ENCODE assay signal across 13 mouse cellular contexts in genomic region chrX:166162773-166163172, GRCm38 (mm10). TPM values are rescaled to one million over a fixed set of nuclear protein-coding genes. Genes with fewer than 3 reads are reported as not detected.
DNase-seq lines count a peak whose midpoint lies in the region; ATAC-seq and TF ChIP-seq lines count a peak whose summit lies in the region.
"Had no signal": no experiment of that assay in that cellular context is flagged by ENCODE, and none has a peak within 500 bp of the region (broad histone marks: within the 10 kb centered on the region; RNA-seq: fewer than 3 reads in every experiment).

No protein-coding gene starts in this region.

- no peak overlapping the region for H3K27ac ChIP-seq in intestine, postnatal 0 days (ENCODE audit: low read depth, low read length)
- no peak overlapping the region for H3K27ac ChIP-seq in intestine, embryonic 16.5 days (ENCODE audit: low read length)
- H3K27ac ChIP-seq in midbrain, embryonic 15.5 days: no peak overlapping the region
- H3K27ac ChIP-seq in midbrain, embryonic 13.5 days: no peak overlapping the region
- H3K27ac ChIP-seq in stomach, postnatal 0 days (replicated peaks): no peak overlapping the region
- H3K27ac ChIP-seq: heart, embryonic 15.5 days; intestine, embryonic 15.5 days; liver, embryonic 15.5 days had no signal

- peak; percentile 19 for DNase-seq in adipocyte (ENCODE audit: low spot score)
- DNase-seq in stomach, postnatal 0 days (ENCODE audit: low spot score): no peak
- no peak for DNase-seq in layer of hippocampus, adult 8-10 months (ENCODE audit: low spot score in 2 of 2)
- DNase-seq: adrenal gland, postnatal 10 days; cerebellum, adult 11-12 months; layer of hippocampus, postnatal 36 days had no signal

- H3K4me3 ChIP-seq in intestine, postnatal 0 days (ENCODE audit: low read depth, low read length): no peak overlapping the region
- no peak overlapping the region for H3K4me3 ChIP-seq in intestine, embryonic 16.5 days (ENCODE audit: low read length)
- no peak overlapping the region for H3K4me3 ChIP-seq in midbrain, embryonic 15.5 days
- no peak overlapping the region for H3K4me3 ChIP-seq in midbrain, embryonic 13.5 days (replicated peaks)
- H3K4me3 ChIP-seq in stomach, postnatal 0 days (ENCODE audit: low read depth, low read length): no peak overlapping the region
- H3K4me3 ChIP-seq: heart, embryonic 15.5 days; intestine, embryonic 15.5 days; liver, embryonic 15.5 days had no signal

- no peaks in the 10 kb centered on the region for H3K27me3 ChIP-seq in intestine, postnatal 0 days (replicated peaks; ENCODE audit: control insufficient read depth, insufficient read depth, low read length)
- H3K27me3 ChIP-seq in intestine, embryonic 16.5 days (replicated peaks; ENCODE audit: control insufficient read depth, insufficient read depth, low read length): no peaks in the 10 kb centered on the region
- H3K27me3 ChIP-seq in midbrain, embryonic 15.5 days (replicated peaks): no peaks in the 10 kb centered on the region
- peaks cover 5% of the 10 kb centered on the region; the same call in 1 of the 2 replicates for H3K27me3 ChIP-seq in midbrain, embryonic 13.5 days
- no peaks in the 10 kb centered on the region for H3K27me3 ChIP-seq in stomach, postnatal 0 days (ENCODE audit: control insufficient read depth, insufficient read depth, low read length)
- H3K27me3 ChIP-seq: heart, embryonic 15.5 days; intestine, embryonic 15.5 days; liver, embryonic 15.5 days had no signal

- H3K9me3 ChIP-seq in intestine, postnatal 0 days (ENCODE audit: control insufficient read depth): no peaks in the 10 kb centered on the region
- no peaks in the 10 kb centered on the region for H3K9me3 ChIP-seq in intestine, embryonic 16.5 days (ENCODE audit: control insufficient read depth, low read length)
- no peaks in the 10 kb centered on the region for H3K9me3 ChIP-seq in midbrain, embryonic 15.5 days
- H3K9me3 ChIP-seq in midbrain, embryonic 13.5 days: no peaks in the 10 kb centered on the region
- no peaks in the 10 kb centered on the region for H3K9me3 ChIP-seq in stomach, postnatal 0 days (ENCODE audit: control insufficient read depth, low read length)
- H3K9me3 ChIP-seq: heart, embryonic 15.5 days; intestine, embryonic 15.5 days; liver, embryonic 15.5 days had no signal

- no peak for ATAC-seq in intestine, postnatal 0 days
- no peak for ATAC-seq in intestine, embryonic 16.5 days
- peak; percentile 30; the same call in 1 of the 2 replicates for ATAC-seq in midbrain, embryonic 15.5 days (replicated peaks)
- no peak for ATAC-seq in midbrain, embryonic 13.5 days
- ATAC-seq in stomach, postnatal 0 days (ENCODE audit: low FRiP score, low TSS enrichment): no peak
- ATAC-seq: intestine, embryonic 15.5 days had no signal

- peak; percentile 62 for TF ChIP-seq CTCF in intestine, postnatal 0 days (IDR thresholded peaks at IDR 0.05; ENCODE audit: low read depth)
- TF ChIP-seq CTCF in stomach, postnatal 0 days (IDR thresholded peaks at IDR 0.05; ENCODE audit: low read depth): peak; percentile 70

- TF ChIP-seq EP300 in stomach, postnatal 0 days (optimal IDR thresholded peaks at IDR 0.05): no peak

- no peak overlapping the region for H3K9ac ChIP-seq in intestine, postnatal 0 days (ENCODE audit: low read depth, low read length)
- no peak overlapping the region for H3K9ac ChIP-seq in intestine, embryonic 16.5 days (ENCODE audit: low read depth, low read length)
- no peak overlapping the region for H3K9ac ChIP-seq in midbrain, embryonic 15.5 days
- H3K9ac ChIP-seq in midbrain, embryonic 13.5 days (replicated peaks): no peak overlapping the region
- no peak overlapping the region for H3K9ac ChIP-seq in stomach, postnatal 0 days (ENCODE audit: low read length)
- H3K9ac ChIP-seq: heart, embryonic 15.5 days; intestine, embryonic 15.5 days; liver, embryonic 15.5 days had no signal

- 57% methylated on average over 4 of the region's 4 CpGs for WGBS in intestine, postnatal 0 days
- 57% methylated on average over 4 of the region's 4 CpGs for WGBS in intestine, embryonic 16.5 days
- 55% methylated on average over 4 of the region's 4 CpGs for WGBS in midbrain, embryonic 15.5 days
- 63% methylated on average over 4 of the region's 4 CpGs for WGBS in midbrain, embryonic 13.5 days
- WGBS in stomach, postnatal 0 days: 43% methylated on average over 4 of the region's 4 CpGs

- no peaks in the 10 kb centered on the region for H3K36me3 ChIP-seq in intestine, postnatal 0 days (ENCODE audit: control insufficient read depth, insufficient read depth)
- H3K36me3 ChIP-seq in intestine, embryonic 16.5 days (ENCODE audit: control insufficient read depth, insufficient read depth, low read length): no peaks in the 10 kb centered on the region
- no peaks in the 10 kb centered on the region for H3K36me3 ChIP-seq in midbrain, embryonic 15.5 days (replicated peaks)
- no peaks in the 10 kb centered on the region for H3K36me3 ChIP-seq in midbrain, embryonic 13.5 days
- no peaks in the 10 kb centered on the region for H3K36me3 ChIP-seq in stomach, postnatal 0 days (ENCODE audit: control insufficient read depth, insufficient read depth, low read length)
- H3K36me3 ChIP-seq: heart, embryonic 15.5 days; intestine, embryonic 15.5 days; liver, embryonic 15.5 days had no signal

- H3K4me2 ChIP-seq in intestine, postnatal 0 days (replicated peaks; ENCODE audit: low read depth): no peak overlapping the region
- H3K4me2 ChIP-seq in intestine, embryonic 16.5 days (ENCODE audit: low read depth, low read length): no peak overlapping the region
- H3K4me2 ChIP-seq in midbrain, embryonic 15.5 days: no peak overlapping the region
- no peak overlapping the region for H3K4me2 ChIP-seq in midbrain, embryonic 13.5 days (replicated peaks)
- no peak overlapping the region for H3K4me2 ChIP-seq in stomach, postnatal 0 days (replicated peaks; ENCODE audit: low read depth)
- H3K4me2 ChIP-seq: heart, embryonic 15.5 days; intestine, embryonic 15.5 days; liver, embryonic 15.5 days had no signal

- H3K4me1 ChIP-seq in intestine, postnatal 0 days (replicated peaks; ENCODE audit: control insufficient read depth, insufficient read depth, low read length): no peaks in the 10 kb centered on the region
- no peaks in the 10 kb centered on the region for H3K4me1 ChIP-seq in intestine, embryonic 16.5 days (ENCODE audit: control insufficient read depth, insufficient read depth, low read length)
- no peaks in the 10 kb centered on the region for H3K4me1 ChIP-seq in midbrain, embryonic 15.5 days
- no peaks in the 10 kb centered on the region for H3K4me1 ChIP-seq in midbrain, embryonic 13.5 days (replicated peaks)
- no peaks in the 10 kb centered on the region for H3K4me1 ChIP-seq in stomach, postnatal 0 days (replicated peaks; ENCODE audit: control insufficient read depth, insufficient read depth)
- H3K4me1 ChIP-seq: heart, embryonic 15.5 days; intestine, embryonic 15.5 days had no signal

RNA-seq across cellular contexts. Expression of gene Gemin8, which starts 7.5 kb away (rescaled TPM):
- 2.3 and 2.4 TPM in 2 replicates for polyA plus RNA-seq in intestine, postnatal 0 days (2015; fragmentation: Nextera tagmentation; extraction: Ambion mirVana)
- polyA plus RNA-seq in intestine, embryonic 16.5 days (2015; fragmentation: Nextera tagmentation; extraction: Ambion mirVana): 5.0 and 7.0 TPM in 2 replicates
- 7.4 and 8.4 TPM in 2 replicates for polyA plus RNA-seq in midbrain, embryonic 15.5 days (2015; fragmentation: Nextera tagmentation; extraction: Ambion mirVana)
- 7.6 and 10.9 TPM in 2 replicates for polyA plus RNA-seq in midbrain, embryonic 13.5 days (2015; fragmentation: Nextera tagmentation; extraction: Ambion mirVana)
- 4.0 and 4.2 TPM in 2 replicates for polyA plus RNA-seq in stomach, postnatal 0 days (2015; fragmentation: Nextera tagmentation; extraction: Ambion mirVana)
- total RNA-seq in layer of hippocampus, adult 8-10 months (2022): 10 to 100 TPM; 12.4 to 16.2 (median 13.1) TPM
